Mouse (Mus musculus): ENCODE results near the gene Amtn. TPM values are rescaled to one million over a fixed set of nuclear protein-coding genes. Genes with fewer than 3 reads are reported as not detected.
"Not testable (repeated sequence)": the region's sequence is repeated elsewhere in the genome, so short reads cannot be mapped to it uniquely, and the experiment has no call there.

The Amtn gene
- polyA plus RNA-seq, 1 experiment from 2014 or later: not detected

- WGBS: 75% methylated on average over 3 of the region's 3 CpGs
- ATAC-seq (ENCODE audit: low read depth): no peak
- Histone ChIP-seq H3K9ac (ENCODE audit: low read depth, low read length) (no peak overlapping the region), H3K4me2 (ENCODE audit: low read depth, low read length) (no peak overlapping the region), H3K4me3 (ENCODE audit: low read depth, low read length) (no peak overlapping the region), H3K9me3 (ENCODE audit: control insufficient read depth, low read length) (no peaks in the 10 kb centered on the region), H3K27ac (replicated peaks; ENCODE audit: low read depth, low read length) (no peak overlapping the region), H3K4me1 (ENCODE audit: control insufficient read depth, insufficient read depth, low read length) (no peaks in the 10 kb centered on the region), H3K27me3 (replicated peaks; ENCODE audit: control insufficient read depth, insufficient read depth, low read length) (peaks cover 3% of the 10 kb centered on the region; the same call in 1 of the 2 replicates), H3K36me3 (ENCODE audit: control insufficient read depth, insufficient read depth, low read length) (no peaks in the 10 kb centered on the region)
- no peak for DNase-seq (ENCODE audit: low spot score)
Observed at GRCm38 (mm10) chr5:88401464-88401863, 25.6 kb downstream of the Amtn start.

- DNase-seq (ENCODE audit: low spot score): no peak
- no peaks in the 10 kb centered on the region for H3K36me3 ChIP-seq (ENCODE audit: control insufficient read depth, insufficient read depth, low read length)
- no peaks in the 10 kb centered on the region for H3K4me1 ChIP-seq (ENCODE audit: control insufficient read depth, insufficient read depth, low read length)
- no peaks in the 10 kb centered on the region for H3K27me3 ChIP-seq (replicated peaks; ENCODE audit: control insufficient read depth, insufficient read depth, low read length)
- no peak overlapping the region for H3K4me3 ChIP-seq (ENCODE audit: low read depth, low read length)
- no peaks in the 10 kb centered on the region for H3K9me3 ChIP-seq (ENCODE audit: control insufficient read depth, low read length)
- H3K4me2 ChIP-seq (ENCODE audit: low read depth, low read length): no peak overlapping the region
- no peak overlapping the region for H3K27ac ChIP-seq (replicated peaks; ENCODE audit: low read depth, low read length)
- 87% methylated on average over 8 of the region's 8 CpGs for WGBS
- no peak overlapping the region for H3K9ac ChIP-seq (ENCODE audit: low read depth, low read length)
- ATAC-seq (ENCODE audit: low read depth): no peak
Observed at GRCm38 (mm10) chr5:88420319-88421065, 44.6 kb downstream of the Amtn start.

GRCm38 (mm10) chr5:88424892-88425291 lies 49.0 kb downstream of the Amtn start:
- H3K4me1 ChIP-seq (ENCODE audit: control insufficient read depth, insufficient read depth, low read length); H3K4me2 ChIP-seq (ENCODE audit: low read depth, low read length); H3K9me3 ChIP-seq (ENCODE audit: control insufficient read depth, low read length); H3K4me3 ChIP-seq (ENCODE audit: low read depth, low read length); H3K27me3 ChIP-seq (replicated peaks; ENCODE audit: control insufficient read depth, insufficient read depth, low read length); H3K36me3 ChIP-seq (ENCODE audit: control insufficient read depth, insufficient read depth, low read length); ATAC-seq (ENCODE audit: low read depth); DNase-seq (ENCODE audit: low spot score); H3K27ac ChIP-seq (replicated peaks; ENCODE audit: low read depth, low read length); H3K9ac ChIP-seq (ENCODE audit: low read depth, low read length): not testable (repeated sequence)
- WGBS: 55% methylated on average over 2 of the region's 2 CpGs

GRCm38 (mm10) chr5:88426753-88427152 lies 50.8 kb downstream of the Amtn start:
- 42% methylated on average over 1 of the region's 1 CpGs for WGBS
- no peak overlapping the region for H3K4me3 ChIP-seq (ENCODE audit: low read depth, low read length)
- ATAC-seq (ENCODE audit: low read depth) (peak; percentile 97), DNase-seq (ENCODE audit: low spot score) (peak; percentile 91)
- no peaks in the 10 kb centered on the region for H3K4me1 ChIP-seq (ENCODE audit: control insufficient read depth, insufficient read depth, low read length)
- H3K9me3 ChIP-seq (ENCODE audit: control insufficient read depth, low read length): no peaks in the 10 kb centered on the region
- no peaks in the 10 kb centered on the region for H3K27me3 ChIP-seq (replicated peaks; ENCODE audit: control insufficient read depth, insufficient read depth, low read length)
- H3K4me2 ChIP-seq (ENCODE audit: low read depth, low read length): no peak overlapping the region
- no peak overlapping the region for H3K9ac ChIP-seq (ENCODE audit: low read depth, low read length)
- H3K27ac ChIP-seq (replicated peaks; ENCODE audit: low read depth, low read length): no peak overlapping the region
- no peaks in the 10 kb centered on the region for H3K36me3 ChIP-seq (ENCODE audit: control insufficient read depth, insufficient read depth, low read length)

Other genes starting within 250 kb of the Amtn start
- not detected in 2 replicates for gene Gm11115, start 222.0 kb upstream of the Amtn start, polyA plus RNA-seq (2014; fragmentation: Nextera tagmentation; extraction: Ambion mirVana)
- not detected in 2 replicates for gene Gm7714, start 107.2 kb upstream of the Amtn start, polyA plus RNA-seq (2014; fragmentation: Nextera tagmentation; extraction: Ambion mirVana)
- gene Prol1, start 58.8 kb upstream of the Amtn start, polyA plus RNA-seq (2014; fragmentation: Nextera tagmentation; extraction: Ambion mirVana): not detected in 2 replicates
- 6.2 and 10.6 TPM in 2 replicates for gene Ambn, start 79.9 kb downstream of the Amtn start, polyA plus RNA-seq (2014; fragmentation: Nextera tagmentation; extraction: Ambion mirVana)
- gene Enam, start 111.9 kb downstream of the Amtn start, polyA plus RNA-seq (2014; fragmentation: Nextera tagmentation; extraction: Ambion mirVana): 0.07 TPM in 1 of 2 replicates, not detected in the other
- 0.20 and 0.36 TPM in 2 replicates for gene Jchain, start 151.8 kb downstream of the Amtn start, polyA plus RNA-seq (2014; fragmentation: Nextera tagmentation; extraction: Ambion mirVana)
- gene Utp3, start 178.4 kb downstream of the Amtn start, polyA plus RNA-seq (2014; fragmentation: Nextera tagmentation; extraction: Ambion mirVana): 55.3 and 55.7 TPM in 2 replicates
- gene Rufy3, start 188.9 kb downstream of the Amtn start, polyA plus RNA-seq (2014; fragmentation: Nextera tagmentation; extraction: Ambion mirVana): 16.9 and 18.7 TPM in 2 replicates